Mouse (Mus musculus): ENCODE measurements at regions not wholly inside any gene's neighbourhood (a gene's known extent, or its start where the extent isn't known, plus 50 kb on each side); places are given as distances from the start of the nearest gene placed in this dataset.

- CTCF ChIA-PET: interaction anchor here (1.4 kb wide), 1 partner anchor 11 kb away, joined by 3 read pairs; no protein-coding TSS in a partner anchor
These were observed 110.7 kb upstream of the Sp4 start for GRCm38 (mm10) chr12:118411767-118412430.

GRCm38 (mm10) chr12:118410917-118411316 is 109.7 kb upstream of the Sp4 start:
- CTCF ChIA-PET: interaction anchor here (0.6 kb wide), 1 partner anchor 271 kb away, joined by 3 read pairs; no protein-coding TSS in a partner anchor

- CTCF ChIA-PET: no interaction called here
These were observed 103.9 kb upstream of the Sp4 start for GRCm38 (mm10) chr12:118405135-118405534.

GRCm38 (mm10) chr12:118404171-118404570 is 102.9 kb upstream of the Sp4 start:
- CTCF ChIA-PET: no interaction called here

GRCm38 (mm10) chr12:118403519-118404087 is 102.4 kb upstream of the Sp4 start:
- CTCF ChIA-PET: no interaction called here

GRCm38 (mm10) chr12:118401377-118401776 is 100.1 kb upstream of the Sp4 start:
- CTCF ChIA-PET: interaction anchor here (1.1 kb wide), 1 partner anchor 11 kb away, joined by 3 read pairs; no protein-coding TSS in a partner anchor

- CTCF ChIA-PET: no interaction called here
These were observed 90.4 kb upstream of the Sp4 start for GRCm38 (mm10) chr12:118391654-118392053.

- CTCF ChIA-PET: no interaction called here
These were observed 79.8 kb upstream of the Sp4 start for GRCm38 (mm10) chr12:118381013-118381412.

GRCm38 (mm10) chr12:118377898-118378297 is 76.7 kb upstream of the Sp4 start:
- CTCF ChIA-PET: interaction anchor here (0.6 to 1.0 kb wide), 2 partner anchors 41 to 477 kb away, joined by 3 to 4 read pairs; no protein-coding TSS in a partner anchor

GRCm38 (mm10) chr12:118376521-118377493 is 75.6 kb upstream of the Sp4 start:
- CTCF ChIA-PET: interaction anchor here (0.6 to 1.0 kb wide), 3 partner anchors 26 to 476 kb away, joined by 3 to 4 read pairs (median 3); no protein-coding TSS in a partner anchor

- CTCF ChIA-PET: no interaction called here
These were observed 72.0 kb upstream of the Sp4 start for GRCm38 (mm10) chr12:118373250-118373649.

GRCm38 (mm10) chr12:118371905-118372304 is 70.7 kb upstream of the Sp4 start:
- CTCF ChIA-PET: no interaction called here

- CTCF ChIA-PET: no interaction called here
These were observed 66.3 kb upstream of the Sp4 start for GRCm38 (mm10) chr12:118367307-118368076.

- CTCF ChIA-PET: interaction anchor here (1.4 kb wide), 1 partner anchor 13 kb away, joined by 3 read pairs; no protein-coding TSS in a partner anchor
These were observed 51.6 kb upstream of the Sp4 start for GRCm38 (mm10) chr12:118352866-118353265.

- CTCF ChIA-PET: no interaction called here
These were observed 50.2 kb upstream of the Sp4 start for GRCm38 (mm10) chr12:118351421-118351820.
